Mouse (Mus musculus) lung, embryonic 15.5 days (tissue): Measurements from ENCODE around the gene Per3. TPM values are rescaled to one million over a fixed set of nuclear protein-coding genes. Genes with fewer than 3 reads are reported as not detected.
A peak's percentile ranks its signal among the peaks of the same experiment; 100 is the strongest.

Experiments used
- ATAC-seq: fragments of 200-750 bp; cut with Nextera tagmentation; 2 replicates; pipeline ENCODE4 v1.8.0; 2017; ENCODE audit warnings: moderate number of reproducible peaks, borderline replicate concordance; ENCODE audit not compliant: low FRiP score, low TSS enrichment; ENCODE audit errors: extremely low read depth
- H3K27ac ChIP-seq: fragments of 300-500 bp; sonication (generic); 2 replicates; pipeline ENCODE4 v1.5.1; 2015; ENCODE audit warnings: moderate library complexity, mild to moderate bottlenecking, inconsistent platforms
- H3K27me3 ChIP-seq: fragments of 300-500 bp; sonication (generic); 2 replicates; pipeline ENCODE4 v1.6.1; 2015; ENCODE audit warnings: inconsistent platforms
- H3K36me3 ChIP-seq: fragments of 300-500 bp; sonication (generic); 2 replicates; pipeline ENCODE4 v1.6.1; 2015; ENCODE audit warnings: inconsistent platforms
- H3K4me1 ChIP-seq: fragments of 300-500 bp; sonication (generic); 2 replicates; pipeline ENCODE4 v1.6.1; 2015; ENCODE audit warnings: inconsistent platforms
- H3K4me2 ChIP-seq: fragments of 300-500 bp; sonication (generic); 2 replicates; pipeline ENCODE4 v1.6.1; 2015; ENCODE audit warnings: inconsistent platforms, mild to moderate bottlenecking, moderate library complexity
- H3K4me3 ChIP-seq: fragments of 300-500 bp; sonication (generic); 2 replicates; pipeline ENCODE4 v1.5.1; 2015; ENCODE audit warnings: mild to moderate bottlenecking, inconsistent platforms
- H3K9ac ChIP-seq: fragments of 300-500 bp; sonication (generic); 2 replicates; pipeline ENCODE4 v1.6.1; 2015; ENCODE audit warnings: inconsistent platforms
- H3K9me3 ChIP-seq: fragments of 300-500 bp; sonication (generic); 2 replicates; pipeline ENCODE4 v1.6.1; 2016; ENCODE audit warnings: inconsistent platforms
- WGBS: fragments of 180-500 bp; shearing (Covaris S2); methylation state at CpG from one replicate; pipeline ENCODE4 v1.1.7; 2015; 5-methylcytosine and 5-hydroxymethylcytosine counted together
- polyA plus RNA-seq: library from polyadenylated mRNA; unstranded; fragments of >200 nt; fragmentation: Nextera tagmentation; extraction: Ambion mirVana; gene quantifications from 2 replicates; pipeline ENCODE4 v1.2.1, GENCODE M21; 2015

Gene Per3
- polyA plus RNA-seq, 1 experiment from 2014 or later: 8.3 TPM

DNA sequence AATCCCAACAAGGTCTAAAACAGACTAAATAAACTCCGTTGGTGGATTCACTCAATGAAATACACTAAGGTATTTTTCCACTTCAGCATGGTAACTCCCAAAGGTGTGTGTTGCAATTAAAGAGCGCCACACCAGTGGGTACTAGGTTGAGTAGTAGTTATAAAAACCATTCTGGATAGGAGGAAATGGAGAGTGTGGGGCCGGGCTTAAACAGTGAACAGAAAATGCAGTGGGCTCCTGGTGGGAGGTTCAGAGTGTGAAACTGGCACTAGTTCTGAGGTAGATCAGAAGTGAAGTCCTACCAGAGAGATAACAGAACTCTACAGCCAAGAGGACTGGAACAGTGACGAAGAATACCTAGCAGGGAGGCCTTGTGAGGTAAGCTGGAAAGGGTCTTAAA lies 14.2 kb upstream of the Per3 start:
- Histone ChIP-seq H3K9ac (no peak overlapping the region), H3K9me3 (0 out of 2 replicates have a peak, but pooled peaks cover 3% of the 10 kb centered on the region), H3K4me2 (peak overlapping the region; percentile 61), H3K27ac (no peak overlapping the region; the same call in 1 of the 2 replicates), H3K4me1 (peaks cover 11% of the 10 kb centered on the region; the same call in 1 of the 2 replicates), H3K36me3 (peaks cover 11% of the 10 kb centered on the region), H3K27me3 (no peaks in the 10 kb centered on the region), H3K4me3 (peak overlapping the region; percentile 81; the same call in 1 of the 2 replicates)
- 70% methylated on average over 4 of the region's 4 CpGs for WGBS
- ATAC-seq: no peak

- H3K27me3 ChIP-seq: no peaks in the 10 kb centered on the region
- 0 out of 2 replicates have a peak, but pooled peaks cover 3% of the 10 kb centered on the region for H3K9me3 ChIP-seq
- peak within 1 kb of the TSS; percentile 79 for H3K9ac ChIP-seq
- peak within 1 kb of the TSS; percentile 81 for H3K4me3 ChIP-seq
- H3K27ac ChIP-seq: peak within 1 kb of the TSS; percentile 95
- under 1% methylated on average over 104 of the region's 114 CpGs for WGBS
- peaks cover 17% of the 10 kb centered on the region for H3K36me3 ChIP-seq
- peak; percentile 99 for ATAC-seq
- H3K4me2 ChIP-seq: peak within 1 kb of the TSS; percentile 61
- H3K4me1 ChIP-seq: peaks cover 11% of the 10 kb centered on the region; the same call in 1 of the 2 replicates
These were observed 13.2 kb upstream of the Per3 start, which contains the start of gene Vamp3 for GRCm38 (mm10) chr4:151057347-151058321. Gene Vamp3, minus strand, starts transcription at chr4:151057963.

GRCm38 (mm10) chr4:151051162-151051561 lies 6.7 kb upstream of the Per3 start:
- no peak overlapping the region for H3K9ac ChIP-seq
- peaks cover 1% of the 10 kb centered on the region; the same call in 1 of the 2 replicates for H3K4me1 ChIP-seq
- no peaks in the 10 kb centered on the region for H3K9me3 ChIP-seq
- 77% methylated on average over 1 of the region's 1 CpGs for WGBS
- ATAC-seq: no peak
- peaks cover 54% of the 10 kb centered on the region for H3K36me3 ChIP-seq
- no peaks in the 10 kb centered on the region for H3K27me3 ChIP-seq
- no peak overlapping the region for H3K4me2 ChIP-seq
- no peak overlapping the region for H3K27ac ChIP-seq
- no peak overlapping the region for H3K4me3 ChIP-seq

DNA sequence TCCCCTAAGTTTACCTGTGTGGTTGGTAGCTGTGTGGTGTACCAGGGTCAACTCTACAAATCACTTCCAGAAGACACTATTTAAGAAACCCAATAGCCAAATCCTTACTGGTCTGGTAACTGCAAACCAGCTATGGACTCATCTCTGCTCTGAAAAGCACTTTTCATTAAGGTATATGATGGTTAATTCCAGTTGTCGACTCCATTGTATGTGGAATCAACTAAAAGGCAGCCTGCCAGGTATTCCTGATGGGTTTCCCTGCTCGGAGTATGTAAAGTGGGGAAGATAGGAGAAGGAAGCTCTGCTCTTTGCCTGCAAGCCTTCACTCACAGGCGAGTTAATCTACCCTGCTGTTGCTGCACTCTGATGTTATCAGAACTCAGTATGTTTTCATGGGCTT lies 2.1 kb upstream of the Per3 start:
- H3K4me1 ChIP-seq: peaks cover 12% of the 10 kb centered on the region; the same call in 1 of the 2 replicates
- no peak for ATAC-seq
- no peaks in the 10 kb centered on the region for H3K9me3 ChIP-seq
- H3K9ac ChIP-seq: no peak overlapping the region
- no peaks in the 10 kb centered on the region for H3K27me3 ChIP-seq
- H3K4me3 ChIP-seq: no peak overlapping the region
- WGBS: 82% methylated on average over 3 of the region's 3 CpGs
- peaks cover 32% of the 10 kb centered on the region for H3K36me3 ChIP-seq
- no peak overlapping the region for H3K4me2 ChIP-seq
- H3K27ac ChIP-seq: no peak overlapping the region

- peak overlapping the region; percentile 48 for H3K4me3 ChIP-seq
- 5% methylated on average over 21 of the region's 21 CpGs for WGBS
- peak overlapping the region; percentile 8; the same call in 1 of the 2 replicates for H3K9ac ChIP-seq
- peaks cover 21% of the 10 kb centered on the region for H3K36me3 ChIP-seq
- no peak for ATAC-seq
- no peak overlapping the region for H3K27ac ChIP-seq
- H3K27me3 ChIP-seq: no peaks in the 10 kb centered on the region
- H3K4me2 ChIP-seq: peak overlapping the region; percentile 96
- H3K9me3 ChIP-seq: no peaks in the 10 kb centered on the region
- peaks cover 12% of the 10 kb centered on the region; the same call in 1 of the 2 replicates for H3K4me1 ChIP-seq
These were observed 592 bp upstream of the Per3 start for GRCm38 (mm10) chr4:151044944-151045570.

DNA sequence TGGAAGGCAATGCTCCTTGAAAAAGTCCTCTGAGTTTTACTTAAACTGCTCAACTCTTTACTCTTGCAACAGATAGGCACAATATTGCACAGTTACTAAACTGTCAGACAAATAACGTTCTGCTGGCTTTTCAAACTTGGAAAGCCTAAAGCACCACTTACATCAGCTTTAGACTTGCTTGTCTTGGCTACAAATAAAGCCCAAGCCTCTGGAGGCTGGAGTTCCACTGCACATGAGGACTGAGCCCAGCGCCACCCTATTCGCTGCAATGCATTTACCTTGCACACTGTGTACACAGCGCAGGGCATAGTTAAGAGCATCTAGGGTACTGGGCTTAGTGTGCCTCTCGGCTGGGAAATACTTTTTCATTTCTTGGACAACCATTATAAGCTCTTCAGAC lies 1.2 kb downstream of the Per3 start:
- Histone ChIP-seq H3K9me3 (no peaks in the 10 kb centered on the region), H3K4me1 (peaks cover 12% of the 10 kb centered on the region; the same call in 1 of the 2 replicates), H3K4me2 (peak overlapping the region; percentile 96), H3K4me3 (peak overlapping the region; percentile 48), H3K27ac (0 out of 2 replicates have a peak overlapping the region, but pooled peaks have one; percentile 71), H3K36me3 (peaks cover 11% of the 10 kb centered on the region), H3K9ac (peak overlapping the region; percentile 51; the same call in 1 of the 2 replicates), H3K27me3 (no peaks in the 10 kb centered on the region)
- ATAC-seq: no peak
- WGBS: 30% methylated on average over 5 of the region's 5 CpGs

DNA sequence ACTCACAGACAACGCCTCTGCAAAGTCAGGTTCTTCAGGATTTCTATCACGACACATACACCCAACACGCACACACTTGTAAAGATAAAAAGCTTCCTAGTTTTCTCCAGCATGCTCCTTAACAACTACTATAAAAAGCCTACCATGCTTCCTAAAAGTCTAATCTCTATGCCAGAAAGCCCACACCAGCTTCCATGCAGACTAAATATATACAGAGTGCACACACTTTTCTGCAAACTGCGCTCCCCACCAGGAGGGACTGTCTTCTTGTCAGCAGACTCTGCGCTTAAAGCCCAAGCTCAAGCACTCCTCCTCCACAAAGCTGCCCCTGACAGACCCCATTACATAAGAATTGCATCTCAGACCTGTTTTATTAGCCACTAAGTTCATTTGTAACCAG lies 3.0 kb downstream of the Per3 start:
- ATAC-seq: no peak
- no peak overlapping the region for H3K4me2 ChIP-seq

GRCm38 (mm10) chr4:151037800-151038199 lies 6.7 kb downstream of the Per3 start:
- no peaks in the 10 kb centered on the region for H3K36me3 ChIP-seq
- 87% methylated on average over 11 of the region's 11 CpGs for WGBS
- no peak overlapping the region for H3K9ac ChIP-seq
- no peaks in the 10 kb centered on the region for H3K27me3 ChIP-seq
- H3K9me3 ChIP-seq: no peaks in the 10 kb centered on the region
- peaks cover 4% of the 10 kb centered on the region; the same call in 1 of the 2 replicates for H3K4me1 ChIP-seq
- H3K27ac ChIP-seq: no peak overlapping the region
- H3K4me3 ChIP-seq: no peak overlapping the region
- H3K4me2 ChIP-seq: no peak overlapping the region
- no peak for ATAC-seq

More for the DNA sequence above, 3.0 kb downstream of the Per3 start:
- H3K4me1 ChIP-seq: peaks cover 12% of the 10 kb centered on the region; the same call in 1 of the 2 replicates
- no peaks in the 10 kb centered on the region for H3K36me3 ChIP-seq
- WGBS: 70% methylated on average over 5 of the region's 5 CpGs
- no peak overlapping the region for H3K27ac ChIP-seq
- H3K9ac ChIP-seq: no peak overlapping the region
- H3K27me3 ChIP-seq: no peaks in the 10 kb centered on the region
- no peak overlapping the region for H3K4me3 ChIP-seq
- H3K9me3 ChIP-seq: no peaks in the 10 kb centered on the region

- H3K9ac ChIP-seq: no peak overlapping the region
- no peaks in the 10 kb centered on the region for H3K27me3 ChIP-seq
- H3K4me1 ChIP-seq: no peaks in the 10 kb centered on the region
- H3K4me2 ChIP-seq: no peak overlapping the region
- H3K4me3 ChIP-seq: no peak overlapping the region
- no peaks in the 10 kb centered on the region for H3K36me3 ChIP-seq
- H3K27ac ChIP-seq: no peak overlapping the region
- no peaks in the 10 kb centered on the region for H3K9me3 ChIP-seq
- 84% methylated on average over 7 of the region's 7 CpGs for WGBS
- ATAC-seq: no peak
These were observed 7.9 kb downstream of the Per3 start for GRCm38 (mm10) chr4:151036521-151036920.

GRCm38 (mm10) chr4:151027001-151027400 lies 17.5 kb downstream of the Per3 start:
- H3K36me3 ChIP-seq: no peaks in the 10 kb centered on the region
- H3K4me3 ChIP-seq: no peak overlapping the region
- H3K27ac ChIP-seq: no peak overlapping the region
- H3K27me3 ChIP-seq: no peaks in the 10 kb centered on the region
- 47% methylated on average over 6 of the region's 6 CpGs for WGBS
- no peak overlapping the region for H3K4me2 ChIP-seq
- H3K9ac ChIP-seq: no peak overlapping the region
- H3K4me1 ChIP-seq: no peaks in the 10 kb centered on the region
- no peaks in the 10 kb centered on the region for H3K9me3 ChIP-seq
- ATAC-seq: no peak

GRCm38 (mm10) chr4:151024152-151024551 lies 20.3 kb downstream of the Per3 start:
- H3K4me3 ChIP-seq: no peak overlapping the region
- no peak overlapping the region for H3K27ac ChIP-seq
- WGBS: 67% methylated on average over 9 of the region's 9 CpGs
- H3K4me1 ChIP-seq: no peaks in the 10 kb centered on the region
- ATAC-seq: no peak
- no peaks in the 10 kb centered on the region for H3K36me3 ChIP-seq
- no peaks in the 10 kb centered on the region for H3K27me3 ChIP-seq
- H3K4me2 ChIP-seq: no peak overlapping the region
- H3K9ac ChIP-seq: no peak overlapping the region
- no peaks in the 10 kb centered on the region for H3K9me3 ChIP-seq
